Mouse (Mus musculus) heart, embryonic 13.5 days (tissue): ENCODE data around the gene Psmd14. TPM values are rescaled to one million over a fixed set of nuclear protein-coding genes. Genes with fewer than 3 reads are reported as not detected.

ENCODE experiments used
- ATAC-seq: fragments of 200-750 bp; cut with Nextera tagmentation; 2 replicates; pipeline ENCODE4 v1.8.0; 2017; ENCODE audit warnings: moderate TSS enrichment; ENCODE audit not compliant: insufficient number of reproducible peaks, low FRiP score, low TSS enrichment; ENCODE audit errors: extremely low read depth
- H3K27ac ChIP-seq: fragments of 300-500 bp; sonication (generic); replicated peaks from 2 replicates; pipeline ENCODE4 v1.5.1; 2015; ENCODE audit warnings: moderate library complexity, mild to moderate bottlenecking, inconsistent platforms
- H3K27me3 ChIP-seq: fragments of 300-500 bp; sonication (generic); replicated peaks from 2 replicates; pipeline ENCODE4 v1.6.1; 2015; ENCODE audit warnings: mild to moderate bottlenecking, inconsistent platforms
- H3K36me3 ChIP-seq: fragments of 300-500 bp; sonication (generic); 2 replicates; pipeline ENCODE4 v1.6.1; 2015; ENCODE audit warnings: mild to moderate bottlenecking, inconsistent platforms
- H3K4me1 ChIP-seq: fragments of 300-500 bp; sonication (generic); 2 replicates; pipeline ENCODE4 v1.6.1; 2015; ENCODE audit warnings: inconsistent platforms
- H3K4me2 ChIP-seq: fragments of 300-500 bp; sonication (generic); 2 replicates; pipeline ENCODE4 v1.6.1; 2015; ENCODE audit warnings: inconsistent platforms, mild to moderate bottlenecking, moderate library complexity
- H3K4me3 ChIP-seq: fragments of 300-500 bp; sonication (generic); 2 replicates; pipeline ENCODE4 v1.5.1; 2015; ENCODE audit warnings: moderate library complexity, mild to moderate bottlenecking, inconsistent platforms
- H3K9ac ChIP-seq: fragments of 300-500 bp; sonication (generic); 2 replicates; pipeline ENCODE4 v1.6.1; 2015; ENCODE audit warnings: inconsistent platforms, mild to moderate bottlenecking, moderate library complexity
- H3K9me3 ChIP-seq: fragments of 300-500 bp; sonication (generic); 2 replicates; pipeline ENCODE4 v1.6.1; 2016; ENCODE audit warnings: inconsistent platforms
- WGBS: fragments of 180-500 bp; shearing (Covaris S2); methylation state at CpG from one replicate; pipeline ENCODE4 v1.1.7; 2015; ENCODE audit warnings: mixed read lengths; 5-methylcytosine and 5-hydroxymethylcytosine counted together
- polyA plus RNA-seq: library from polyadenylated mRNA; unstranded; fragments of >200 nt; fragmentation: Nextera tagmentation; extraction: Ambion mirVana; gene quantifications from 2 replicates; pipeline ENCODE4 v1.2.1, GENCODE M21; 2015

The Psmd14 gene
- polyA plus RNA-seq, 1 experiment from 2014 or later = 119 TPM

DNA sequence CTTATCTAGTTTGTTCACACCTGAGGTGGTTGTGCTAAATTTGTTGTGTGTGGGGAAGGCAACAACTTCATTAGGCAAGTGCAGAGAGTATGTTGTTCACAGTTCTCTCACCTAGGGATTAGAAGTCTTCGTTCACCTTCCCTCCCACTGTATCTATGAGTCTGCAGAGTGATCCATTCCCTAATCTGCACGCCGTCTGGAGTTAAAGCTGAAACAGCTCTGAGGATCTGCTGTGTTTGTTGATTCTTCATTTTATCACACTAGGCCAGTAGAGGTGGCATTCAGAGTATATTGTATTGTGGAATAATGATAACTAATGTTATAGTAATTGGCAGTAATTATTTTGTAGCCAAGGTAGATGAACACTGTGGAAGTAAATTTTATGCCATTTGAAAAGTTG is 48.5 kb downstream of the Psmd14 start:
- no peak overlapping the region for H3K4me2 ChIP-seq

GRCm38 (mm10) chr2:61764470-61765105 is 53.1 kb downstream of the Psmd14 start:
- Histone ChIP-seq H3K4me1 (peaks cover 5% of the 10 kb centered on the region), H3K27ac (no peak overlapping the region), H3K27me3 (no peaks in the 10 kb centered on the region), H3K9me3 (no peaks in the 10 kb centered on the region), H3K4me3 (no peak overlapping the region), H3K4me2 (no peak overlapping the region), H3K9ac (no peak overlapping the region), H3K36me3 (peaks cover 13% of the 10 kb centered on the region; the same call in 1 of the 2 replicates)
- WGBS = 70% methylated on average over 6 of the region's 6 CpGs
- ATAC-seq = no peak

More for the DNA sequence above, 48.5 kb downstream of the Psmd14 start:
- Histone ChIP-seq H3K4me1 (peaks cover 10% of the 10 kb centered on the region), H3K9me3 (no peaks in the 10 kb centered on the region), H3K4me3 (no peak overlapping the region), H3K36me3 (peaks cover 13% of the 10 kb centered on the region; the same call in 1 of the 2 replicates), H3K27ac (no peak overlapping the region), H3K27me3 (no peaks in the 10 kb centered on the region), H3K9ac (no peak overlapping the region)
- 50% methylated on average over 3 of the region's 3 CpGs for WGBS
- ATAC-seq = no peak; the same call in 1 of the 2 replicates

GRCm38 (mm10) chr2:61765526-61765925 is 54.0 kb downstream of the Psmd14 start:
- H3K27ac ChIP-seq = no peak overlapping the region
- WGBS = 70% methylated on average over 4 of the region's 4 CpGs
- no peaks in the 10 kb centered on the region for H3K9me3 ChIP-seq
- H3K4me1 ChIP-seq = no peaks in the 10 kb centered on the region
- H3K4me3 ChIP-seq = no peak overlapping the region
- peaks cover 13% of the 10 kb centered on the region; the same call in 1 of the 2 replicates for H3K36me3 ChIP-seq
- no peaks in the 10 kb centered on the region for H3K27me3 ChIP-seq
- H3K9ac ChIP-seq = no peak overlapping the region
- no peak for ATAC-seq
- H3K4me2 ChIP-seq = no peak overlapping the region

- ATAC-seq = no peak
- H3K4me2 ChIP-seq = no peak overlapping the region
- H3K9me3 ChIP-seq = no peaks in the 10 kb centered on the region
- peaks cover 36% of the 10 kb centered on the region for H3K36me3 ChIP-seq
- no peaks in the 10 kb centered on the region for H3K4me1 ChIP-seq
- no peaks in the 10 kb centered on the region for H3K27me3 ChIP-seq
- H3K4me3 ChIP-seq = no peak overlapping the region
- no peak overlapping the region for H3K9ac ChIP-seq
- no peak overlapping the region for H3K27ac ChIP-seq
Observed at GRCm38 (mm10) chr2:61780794-61781193, 69.3 kb downstream of the Psmd14 start.

DNA sequence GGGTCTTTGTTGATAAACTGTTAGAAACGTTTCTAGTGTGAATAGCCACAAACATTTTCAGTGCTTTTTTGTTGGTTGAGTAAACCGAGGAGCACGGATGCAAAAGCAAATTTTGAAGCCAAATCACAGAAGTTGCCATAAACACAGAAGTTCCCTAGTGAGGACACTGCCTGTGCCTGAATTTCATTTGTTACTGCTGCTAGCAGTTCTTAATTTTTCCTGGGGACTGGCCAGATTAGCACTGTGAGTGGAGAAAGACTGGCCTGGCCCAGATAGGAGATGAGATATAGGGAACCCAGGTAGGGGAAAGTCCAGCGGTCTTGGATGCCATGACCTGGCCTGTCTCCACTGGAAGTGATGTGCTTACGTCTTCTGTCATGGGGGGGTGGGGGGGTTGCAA is 83.5 kb downstream of the Psmd14 start:
- no peaks in the 10 kb centered on the region for H3K4me1 ChIP-seq
- ATAC-seq = no peak
- 83% methylated on average over 5 of the region's 5 CpGs for WGBS
- H3K27ac ChIP-seq = no peak overlapping the region
- no peaks in the 10 kb centered on the region for H3K9me3 ChIP-seq
- H3K4me2 ChIP-seq = no peak overlapping the region
- no peak overlapping the region for H3K4me3 ChIP-seq
- peaks cover 7% of the 10 kb centered on the region for H3K36me3 ChIP-seq
- H3K27me3 ChIP-seq = no peaks in the 10 kb centered on the region
- H3K9ac ChIP-seq = no peak overlapping the region

DNA sequence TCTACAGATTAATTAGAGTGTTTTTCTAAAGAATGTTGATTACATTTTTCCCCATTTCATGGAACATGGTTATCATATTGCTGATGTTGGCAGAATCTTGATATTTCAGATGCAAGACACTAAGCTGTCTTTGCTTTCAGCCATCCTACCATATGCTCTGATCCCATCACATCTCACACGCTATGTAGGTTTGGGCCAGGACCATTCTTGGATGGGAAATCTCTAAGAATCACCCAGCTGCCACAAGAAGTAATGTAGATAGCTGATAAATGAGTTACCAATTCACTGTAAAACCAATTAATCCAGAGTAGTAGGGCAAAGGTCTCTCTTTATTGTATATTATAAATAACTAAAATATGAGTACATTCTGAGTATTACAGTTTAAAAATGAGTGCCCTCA is 86.6 kb downstream of the Psmd14 start:
- Histone ChIP-seq H3K9me3 (no peaks in the 10 kb centered on the region), H3K27ac (no peak overlapping the region), H3K4me2 (no peak overlapping the region), H3K9ac (no peak overlapping the region), H3K4me3 (no peak overlapping the region), H3K36me3 (peaks cover 15% of the 10 kb centered on the region), H3K27me3 (peaks cover 24% of the 10 kb centered on the region), H3K4me1 (peaks cover 5% of the 10 kb centered on the region; the same call in 1 of the 2 replicates)
- WGBS = 94% methylated on average over 1 of the region's 1 CpGs
- ATAC-seq = no peak

- H3K9ac ChIP-seq = no peak within 1 kb of the TSS
- no peak for ATAC-seq
- H3K9me3 ChIP-seq = no peaks in the 10 kb centered on the region
- H3K4me2 ChIP-seq = peak within 1 kb of the TSS; percentile 52
- peaks cover 27% of the 10 kb centered on the region for H3K4me1 ChIP-seq
- H3K36me3 ChIP-seq = peaks cover 11% of the 10 kb centered on the region
- H3K27ac ChIP-seq = no peak within 1 kb of the TSS
- peak within 1 kb of the TSS; percentile 27 for H3K4me3 ChIP-seq
- 8% methylated on average over 11 of the region's 11 CpGs for WGBS
- peaks cover 71% of the 10 kb centered on the region for H3K27me3 ChIP-seq
Observed at GRCm38 (mm10) chr2:61802656-61803251, 91.3 kb downstream of the Psmd14 start, which contains the start of gene Tbr1. Gene Tbr1, plus strand, starts transcription at chr2:61802930.

GRCm38 (mm10) chr2:61803443-61804367 is 92.2 kb downstream of the Psmd14 start:
- WGBS = 3% methylated on average over 29 of the region's 29 CpGs
- Histone ChIP-seq H3K27me3 (peaks cover 78% of the 10 kb centered on the region), H3K9ac (no peak overlapping the region), H3K27ac (no peak overlapping the region), H3K4me1 (peaks cover 27% of the 10 kb centered on the region), H3K4me2 (peak overlapping the region; percentile 52), H3K36me3 (peaks cover 11% of the 10 kb centered on the region), H3K9me3 (no peaks in the 10 kb centered on the region), H3K4me3 (peak overlapping the region; percentile 27)
- ATAC-seq = no peak

- no peak overlapping the region for H3K9ac ChIP-seq
- peak overlapping the region; percentile 29 for H3K4me3 ChIP-seq
- peaks cover 85% of the 10 kb centered on the region for H3K27me3 ChIP-seq
- peaks cover 27% of the 10 kb centered on the region for H3K4me1 ChIP-seq
- no peak overlapping the region for H3K4me2 ChIP-seq
- no peaks in the 10 kb centered on the region for H3K9me3 ChIP-seq
- 1% methylated on average over 10 of the region's 10 CpGs for WGBS
- no peak for ATAC-seq
- peaks cover 11% of the 10 kb centered on the region for H3K36me3 ChIP-seq
- no peak overlapping the region for H3K27ac ChIP-seq
Observed at GRCm38 (mm10) chr2:61804382-61804840, 92.9 kb downstream of the Psmd14 start.

DNA sequence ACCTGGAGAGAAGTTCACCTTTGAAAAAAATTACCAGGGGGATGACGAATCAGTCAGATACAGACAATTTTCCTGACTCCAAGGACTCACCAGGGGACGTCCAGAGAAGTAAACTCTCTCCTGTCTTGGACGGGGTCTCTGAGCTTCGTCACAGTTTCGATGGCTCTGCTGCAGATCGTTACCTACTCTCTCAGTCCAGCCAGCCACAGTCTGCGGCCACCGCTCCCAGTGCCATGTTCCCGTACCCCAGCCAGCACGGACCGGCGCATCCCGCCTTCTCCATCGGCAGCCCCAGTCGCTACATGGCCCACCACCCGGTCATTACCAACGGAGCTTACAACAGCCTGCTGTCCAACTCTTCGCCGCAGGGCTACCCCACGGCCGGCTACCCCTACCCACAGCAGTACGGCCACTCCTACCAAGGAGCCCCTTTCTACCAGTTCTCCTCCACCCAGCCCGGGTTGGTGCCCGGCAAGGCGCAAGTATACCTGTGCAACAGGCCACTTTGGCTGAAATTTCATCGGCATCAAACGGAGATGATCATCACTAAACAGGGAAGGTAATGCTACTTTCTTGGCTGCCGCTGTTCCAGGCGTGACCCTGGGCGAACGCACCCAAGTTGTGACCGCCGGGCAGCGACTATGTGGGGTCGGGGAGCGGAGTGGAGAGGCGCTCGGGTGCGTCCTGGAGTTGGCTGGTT is 93.5 kb downstream of the Psmd14 start:
- Histone ChIP-seq H3K4me2 (peak overlapping the region; percentile 48), H3K9ac (no peak overlapping the region), H3K36me3 (peaks cover 9% of the 10 kb centered on the region), H3K27ac (no peak overlapping the region), H3K9me3 (no peaks in the 10 kb centered on the region), H3K4me1 (peaks cover 27% of the 10 kb centered on the region), H3K27me3 (peaks cover 91% of the 10 kb centered on the region), H3K4me3 (peak overlapping the region; percentile 29)
- no peak for ATAC-seq
- 3% methylated on average over 39 of the region's 39 CpGs for WGBS
